Mouse (Mus musculus): ENCODE data around the gene Dpp3. TPM values are rescaled to one million over a fixed set of nuclear protein-coding genes. Genes with fewer than 3 reads are reported as not detected.
"Not testable (repeated sequence)": the region's sequence is repeated elsewhere in the genome, so short reads cannot be mapped to it uniquely, and the experiment has no call there.

Dpp3 gene
- polyA plus RNA-seq (2015; fragmentation: Nextera tagmentation; extraction: Ambion mirVana): 96.4 and 108 TPM in 2 replicates

- Histone ChIP-seq H3K9ac (peak within 1 kb of the TSS; percentile 61), H3K9me3 (replicated peaks) (no peaks in the 10 kb centered on the region), H3K27me3 (no peaks in the 10 kb centered on the region), H3K4me3 (replicated peaks) (peak within 1 kb of the TSS; percentile 78), H3K36me3 (peaks cover 35% of the 10 kb centered on the region), H3K27ac (peak within 1 kb of the TSS; percentile 83), H3K4me2 (peak within 1 kb of the TSS; percentile 70), H3K4me1 (peaks cover 23% of the 10 kb centered on the region)
- under 1% methylated on average over 32 of the region's 32 CpGs for WGBS
- peak; percentile 99 for ATAC-seq (replicated peaks; ENCODE audit: low FRiP score)
Measured at GRCm38 (mm10) chr19:4927904-4928531, at the start of gene Dpp3. Gene Dpp3, minus strand, starts transcription at chr19:4928287.

DNA sequence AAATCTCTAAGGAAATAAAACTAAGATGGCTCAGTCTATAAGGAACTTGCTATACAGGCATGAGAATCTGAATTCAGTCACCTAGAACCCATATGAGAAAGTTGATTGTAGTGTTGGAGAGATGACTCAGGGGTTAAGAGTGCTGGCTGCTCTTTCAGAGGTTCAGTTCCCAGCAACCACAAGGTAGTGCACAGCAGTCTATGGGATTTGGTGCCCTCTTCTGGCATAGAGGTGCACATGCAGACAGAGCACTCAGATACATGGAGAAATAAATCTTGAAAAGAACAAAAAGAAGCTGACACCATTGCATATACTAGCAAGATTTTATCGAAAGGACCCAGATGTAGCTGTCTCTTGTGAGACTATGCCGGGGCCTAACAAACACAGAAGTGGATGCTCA is 40.1 kb upstream of the Dpp3 start:
- Histone ChIP-seq H3K27ac (no peak overlapping the region), H3K9ac (no peak overlapping the region), H3K4me1 (peaks cover 2% of the 10 kb centered on the region), H3K36me3 (peaks cover 45% of the 10 kb centered on the region), H3K4me2 (no peak overlapping the region), H3K9me3 (replicated peaks) (no peaks in the 10 kb centered on the region), H3K27me3 (no peaks in the 10 kb centered on the region), H3K4me3 (replicated peaks) (no peak overlapping the region)
- no peak for ATAC-seq (replicated peaks; ENCODE audit: low FRiP score)
- WGBS: 92% methylated on average over 2 of the region's 2 CpGs

DNA sequence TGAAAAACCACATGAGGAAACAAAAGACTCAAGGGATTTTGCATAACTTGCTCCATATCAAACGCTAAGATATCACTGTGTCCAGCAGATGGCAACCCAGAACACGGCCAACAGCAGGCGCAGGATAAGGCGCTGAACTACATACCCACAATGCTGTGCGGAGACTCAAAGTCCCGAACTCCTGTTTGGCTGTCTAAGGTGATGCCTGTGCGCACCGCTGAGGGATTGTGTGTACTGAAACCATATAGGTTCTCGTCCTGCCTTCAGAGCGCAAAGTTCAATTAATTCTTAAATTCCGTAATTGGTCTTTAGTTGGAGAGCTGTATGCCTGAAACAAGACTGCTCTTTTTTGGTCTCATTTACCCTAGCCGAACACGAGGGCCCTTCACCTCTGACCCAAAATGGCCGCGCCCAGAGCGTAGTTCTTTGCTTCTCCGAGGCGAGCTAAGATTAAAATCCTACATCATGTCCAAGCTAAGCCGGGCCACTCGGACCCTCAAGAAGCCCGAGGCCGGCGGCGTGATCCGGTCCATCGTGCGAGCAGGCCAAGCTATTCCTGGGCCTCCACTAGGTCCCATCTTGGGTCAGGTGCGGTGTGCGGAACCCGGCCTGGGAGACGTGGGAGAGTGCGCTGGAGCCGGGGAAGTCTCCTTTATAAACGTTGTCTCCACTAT is 34.0 kb upstream of the Dpp3 start, which contains the start of gene Mrpl11:
TSS of gene Mrpl11 (plus strand) at position 220 of the 674 bp plus-strand sequence.
- H3K9me3 ChIP-seq (replicated peaks): no peaks in the 10 kb centered on the region
- peak within 1 kb of the TSS; percentile 71 for H3K4me2 ChIP-seq
- peaks cover 34% of the 10 kb centered on the region for H3K36me3 ChIP-seq
- peak within 1 kb of the TSS; percentile 90 for H3K9ac ChIP-seq
- H3K27me3 ChIP-seq: no peaks in the 10 kb centered on the region
- H3K4me3 ChIP-seq (replicated peaks): peak within 1 kb of the TSS; percentile 88
- H3K4me1 ChIP-seq: peaks cover 14% of the 10 kb centered on the region
- WGBS: under 1% methylated on average over 34 of the region's 34 CpGs
- H3K27ac ChIP-seq: peak within 1 kb of the TSS; percentile 93
- ATAC-seq (replicated peaks; ENCODE audit: low FRiP score): peak; percentile 97

GRCm38 (mm10) chr19:4948641-4949040 is 20.6 kb upstream of the Dpp3 start:
- Histone ChIP-seq H3K4me1 (peaks cover 11% of the 10 kb centered on the region; the same call in 1 of the 2 replicates), H3K27ac (peak overlapping the region; percentile 41; the same call in 1 of the 2 replicates)
- not testable (repeated sequence) for H3K9ac ChIP-seq; H3K4me3 ChIP-seq (replicated peaks); H3K9me3 ChIP-seq (replicated peaks); ATAC-seq (replicated peaks; ENCODE audit: low FRiP score); H3K36me3 ChIP-seq; H3K4me2 ChIP-seq; H3K27me3 ChIP-seq
- WGBS: 66% methylated on average over 9 of the region's 9 CpGs

DNA sequence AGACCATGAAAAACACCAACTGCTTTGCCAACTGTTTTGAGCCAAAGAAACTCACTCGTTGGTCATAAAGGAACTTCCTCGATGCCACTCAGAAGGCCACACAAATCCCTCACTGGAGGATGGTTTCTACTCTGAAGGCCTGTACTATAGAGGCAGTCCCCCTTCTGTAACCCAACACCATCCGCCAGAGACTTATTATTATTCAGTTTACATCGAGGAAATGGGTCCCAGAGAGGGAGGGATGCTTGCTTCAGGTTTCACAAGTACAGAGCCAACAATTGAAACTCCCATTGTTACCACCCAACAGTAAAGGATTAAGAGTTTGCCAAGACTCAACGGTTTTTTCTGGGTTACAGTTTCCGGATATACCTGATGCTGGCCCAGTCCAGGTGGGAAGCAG is 17.5 kb upstream of the Dpp3 start:
- no peak overlapping the region for H3K4me2 ChIP-seq
- no peaks in the 10 kb centered on the region for H3K36me3 ChIP-seq
- no peak overlapping the region for H3K4me3 ChIP-seq (replicated peaks)
- H3K27ac ChIP-seq: no peak overlapping the region
- WGBS: 32% methylated on average over 6 of the region's 6 CpGs
- no peak for ATAC-seq (replicated peaks; ENCODE audit: low FRiP score)
- peaks cover 19% of the 10 kb centered on the region for H3K27me3 ChIP-seq
- H3K9me3 ChIP-seq (replicated peaks): no peaks in the 10 kb centered on the region
- no peak overlapping the region for H3K9ac ChIP-seq
- peaks cover 23% of the 10 kb centered on the region for H3K4me1 ChIP-seq

GRCm38 (mm10) chr19:4943253-4943588 is 15.1 kb upstream of the Dpp3 start:
- Histone ChIP-seq H3K36me3 (no peaks in the 10 kb centered on the region), H3K4me1 (peaks cover 20% of the 10 kb centered on the region), H3K27me3 (peaks cover 19% of the 10 kb centered on the region), H3K4me2 (peak overlapping the region; percentile 98), H3K27ac (0 out of 2 replicates have a peak overlapping the region, but pooled peaks have one; percentile 42), H3K9me3 (replicated peaks) (no peaks in the 10 kb centered on the region), H3K9ac (peak overlapping the region; percentile 64), H3K4me3 (replicated peaks) (peak overlapping the region; percentile 68)
- WGBS: 5% methylated on average over 13 of the region's 13 CpGs
- ATAC-seq (replicated peaks; ENCODE audit: low FRiP score): peak; percentile 61; the same call in 1 of the 2 replicates

- H3K4me3 ChIP-seq (replicated peaks): peak within 1 kb of the TSS; percentile 68
- peak; percentile 95 for ATAC-seq (replicated peaks; ENCODE audit: low FRiP score)
- peaks cover 19% of the 10 kb centered on the region for H3K27me3 ChIP-seq
- peaks cover 17% of the 10 kb centered on the region for H3K4me1 ChIP-seq
- peak within 1 kb of the TSS; percentile 64 for H3K9ac ChIP-seq
- H3K36me3 ChIP-seq: no peaks in the 10 kb centered on the region
- 0 out of 2 replicates have a peak within 1 kb of the TSS, but pooled peaks have one; percentile 42 for H3K27ac ChIP-seq
- WGBS: under 1% methylated on average over 50 of the region's 55 CpGs
- peak within 1 kb of the TSS; percentile 98 for H3K4me2 ChIP-seq
- no peaks in the 10 kb centered on the region for H3K9me3 ChIP-seq (replicated peaks)
Measured at GRCm38 (mm10) chr19:4942551-4943252, 14.6 kb upstream of the Dpp3 start, which contains the start of gene Peli3. Gene Peli3, minus strand, starts transcription at chr19:4943127.

- Histone ChIP-seq H3K27ac (no peak overlapping the region), H3K4me2 (no peak overlapping the region), H3K4me1 (peaks cover 5% of the 10 kb centered on the region), H3K4me3 (replicated peaks) (no peak overlapping the region), H3K36me3 (no peaks in the 10 kb centered on the region), H3K9me3 (replicated peaks) (no peaks in the 10 kb centered on the region), H3K9ac (no peak overlapping the region), H3K27me3 (peaks cover 14% of the 10 kb centered on the region)
- no peak for ATAC-seq (replicated peaks; ENCODE audit: low FRiP score)
- 88% methylated on average over 17 of the region's 17 CpGs for WGBS
Measured at GRCm38 (mm10) chr19:4937444-4938310, 9.6 kb upstream of the Dpp3 start.

DNA sequence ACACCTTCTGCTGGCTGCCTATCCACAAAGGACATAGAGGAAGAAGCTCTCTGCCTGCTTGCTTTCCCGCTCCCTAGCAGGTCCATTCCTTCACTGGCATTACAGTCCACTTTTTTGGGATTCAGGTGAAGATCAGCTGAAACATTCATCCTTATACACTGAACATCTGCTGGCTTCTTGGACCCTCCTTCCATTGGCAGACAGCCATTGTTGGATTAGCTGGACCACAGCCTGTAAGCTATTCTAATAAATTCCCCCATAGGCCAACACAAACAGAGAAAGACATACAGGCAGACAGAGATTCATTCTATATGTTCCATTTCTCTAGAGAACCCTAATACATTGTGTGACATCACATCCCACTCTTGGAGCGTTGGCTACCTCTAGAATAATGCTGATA is 8.8 kb upstream of the Dpp3 start:
- Histone ChIP-seq H3K4me3 (replicated peaks) (no peak overlapping the region), H3K4me2 (no peak overlapping the region), H3K27me3 (peaks cover 7% of the 10 kb centered on the region; the same call in 1 of the 2 replicates), H3K27ac (no peak overlapping the region), H3K9ac (no peak overlapping the region), H3K4me1 (no peaks in the 10 kb centered on the region), H3K9me3 (replicated peaks) (no peaks in the 10 kb centered on the region), H3K36me3 (no peaks in the 10 kb centered on the region)
- no peak for ATAC-seq (replicated peaks; ENCODE audit: low FRiP score)
- 87% methylated on average over 2 of the region's 2 CpGs for WGBS

DNA sequence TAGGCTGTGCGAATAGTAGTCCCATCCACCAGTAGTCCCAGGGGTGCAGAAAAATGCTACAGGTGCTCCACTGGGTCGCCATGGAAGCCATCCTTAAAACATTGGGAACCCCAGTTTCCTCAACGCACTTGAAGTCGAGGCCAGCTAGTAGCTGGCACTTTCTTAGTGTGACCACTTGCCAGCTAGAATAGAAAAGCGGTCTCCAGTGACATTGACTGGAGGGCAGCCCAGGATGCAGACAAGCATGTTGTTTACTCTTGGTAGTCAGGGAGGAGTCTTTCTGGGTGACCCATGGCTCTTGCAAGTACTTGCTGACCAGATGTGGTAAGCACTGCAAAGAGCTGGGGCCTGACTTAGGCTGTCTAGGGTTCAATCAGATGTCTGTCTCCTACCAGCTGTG is 694 bp upstream of the Dpp3 start:
- Histone ChIP-seq H3K4me1 (peaks cover 23% of the 10 kb centered on the region), H3K36me3 (peaks cover 28% of the 10 kb centered on the region), H3K27ac (peak overlapping the region; percentile 83), H3K9ac (peak overlapping the region; percentile 61), H3K27me3 (no peaks in the 10 kb centered on the region), H3K4me3 (replicated peaks) (peak overlapping the region; percentile 78), H3K4me2 (peak overlapping the region; percentile 70), H3K9me3 (replicated peaks) (no peaks in the 10 kb centered on the region)
- 60% methylated on average over 5 of the region's 5 CpGs for WGBS
- ATAC-seq (replicated peaks; ENCODE audit: low FRiP score): no peak

DNA sequence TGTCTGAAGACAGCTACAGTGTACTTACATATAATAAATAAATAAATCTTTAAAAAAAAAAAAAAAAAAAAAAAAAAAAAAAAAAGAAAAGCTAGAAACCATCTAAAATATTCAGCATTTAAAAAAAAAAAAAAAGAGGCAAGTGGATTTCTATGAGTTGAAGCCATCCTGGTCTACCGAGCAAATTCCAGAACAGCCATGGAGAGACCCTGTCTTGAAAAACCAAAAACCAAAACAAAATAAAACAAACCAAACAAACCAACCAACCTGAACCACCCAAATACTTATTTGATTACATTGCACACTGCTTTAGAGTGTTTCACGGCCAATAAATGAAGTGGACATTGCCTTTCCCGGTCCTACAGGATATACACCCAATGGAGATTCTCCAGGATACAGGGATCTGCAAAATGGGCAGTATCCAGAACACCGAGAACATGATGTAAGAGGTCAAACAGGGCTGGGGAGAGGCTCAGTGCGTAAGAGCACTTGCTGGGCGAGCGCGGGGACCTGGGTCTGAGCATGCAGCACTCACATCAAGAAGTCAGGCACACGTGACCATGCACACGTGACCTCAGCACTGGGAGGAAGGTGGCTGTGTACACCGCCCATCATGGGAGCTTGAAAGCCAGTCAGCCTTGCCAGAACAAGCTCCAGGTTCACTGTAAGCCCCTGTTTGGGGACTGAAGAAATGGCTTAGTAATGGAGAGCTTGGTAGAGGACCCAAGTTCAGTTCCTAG is 2.8 kb downstream of the Dpp3 start:
- no peaks in the 10 kb centered on the region for H3K27me3 ChIP-seq
- no peak overlapping the region for H3K4me3 ChIP-seq (replicated peaks)
- H3K4me1 ChIP-seq: peaks cover 23% of the 10 kb centered on the region
- H3K4me2 ChIP-seq: no peak overlapping the region
- no peak overlapping the region for H3K9ac ChIP-seq
- ATAC-seq (replicated peaks; ENCODE audit: low FRiP score): no peak
- WGBS: 95% methylated on average over 11 of the region's 11 CpGs
- H3K36me3 ChIP-seq: peaks cover 62% of the 10 kb centered on the region
- H3K27ac ChIP-seq: no peak overlapping the region
- H3K9me3 ChIP-seq (replicated peaks): no peaks in the 10 kb centered on the region

Measured in kidney, embryonic 15.5 days (tissue).